Mouse (Mus musculus): ENCODE measurements around the gene Nedd4. TPM values are rescaled to one million over a fixed set of nuclear protein-coding genes. Genes with fewer than 3 reads are reported as not detected.

The Nedd4 gene
- polyA plus RNA-seq, 1 experiment from 2014 or later: 195 TPM

- no peak overlapping the region for H3K4me2 ChIP-seq (replicated peaks; ENCODE audit: low read depth)
- ATAC-seq (ENCODE audit: low FRiP score, low TSS enrichment) (no peak), DNase-seq (ENCODE audit: low spot score) (no peak)
- WGBS: 62% methylated on average over 10 of the region's 10 CpGs
- no peaks in the 10 kb centered on the region for H3K36me3 ChIP-seq (ENCODE audit: control insufficient read depth, insufficient read depth, low read length)
- TF ChIP-seq EP300 (optimal IDR thresholded peaks at IDR 0.05): no peak
- TF ChIP-seq CTCF (IDR thresholded peaks at IDR 0.05; ENCODE audit: low read depth): no peak
- no peak overlapping the region for H3K27ac ChIP-seq (replicated peaks)
- H3K4me1 ChIP-seq (replicated peaks; ENCODE audit: control insufficient read depth, insufficient read depth): no peaks in the 10 kb centered on the region
- no peak overlapping the region for H3K9ac ChIP-seq (ENCODE audit: low read length)
- H3K27me3 ChIP-seq (ENCODE audit: control insufficient read depth, insufficient read depth, low read length): no peaks in the 10 kb centered on the region
- H3K9me3 ChIP-seq (ENCODE audit: control insufficient read depth, low read length): no peaks in the 10 kb centered on the region
- H3K4me3 ChIP-seq (ENCODE audit: low read depth, low read length): no peak overlapping the region
These were observed 129.1 kb downstream of the Nedd4 start for GRCm38 (mm10) chr9:72791213-72791582.

- TF ChIP-seq CTCF (IDR thresholded peaks at IDR 0.05; ENCODE audit: low read depth) (no peak), EP300 (optimal IDR thresholded peaks at IDR 0.05) (no peak)
- Histone ChIP-seq H3K4me2 (replicated peaks; ENCODE audit: low read depth) (no peak overlapping the region), H3K9ac (ENCODE audit: low read length) (no peak overlapping the region), H3K4me1 (replicated peaks; ENCODE audit: control insufficient read depth, insufficient read depth) (no peaks in the 10 kb centered on the region), H3K9me3 (ENCODE audit: control insufficient read depth, low read length) (no peaks in the 10 kb centered on the region), H3K27me3 (ENCODE audit: control insufficient read depth, insufficient read depth, low read length) (no peaks in the 10 kb centered on the region), H3K4me3 (ENCODE audit: low read depth, low read length) (no peak overlapping the region), H3K36me3 (ENCODE audit: control insufficient read depth, insufficient read depth, low read length) (no peaks in the 10 kb centered on the region), H3K27ac (replicated peaks) (no peak overlapping the region)
- ATAC-seq (ENCODE audit: low FRiP score, low TSS enrichment) (no peak), DNase-seq (ENCODE audit: low spot score) (no peak)
- WGBS: 31% methylated on average over 6 of the region's 6 CpGs
These were observed 129.5 kb downstream of the Nedd4 start for GRCm38 (mm10) chr9:72791681-72792080.

- no peak for DNase-seq (ENCODE audit: low spot score)
- Histone ChIP-seq H3K27me3 (ENCODE audit: control insufficient read depth, insufficient read depth, low read length) (no peaks in the 10 kb centered on the region), H3K9me3 (ENCODE audit: control insufficient read depth, low read length) (no peaks in the 10 kb centered on the region), H3K4me3 (ENCODE audit: low read depth, low read length) (no peak overlapping the region), H3K27ac (replicated peaks) (no peak overlapping the region), H3K4me1 (replicated peaks; ENCODE audit: control insufficient read depth, insufficient read depth) (no peaks in the 10 kb centered on the region), H3K4me2 (replicated peaks; ENCODE audit: low read depth) (no peak overlapping the region), H3K9ac (ENCODE audit: low read length) (no peak overlapping the region), H3K36me3 (ENCODE audit: control insufficient read depth, insufficient read depth, low read length) (no peaks in the 10 kb centered on the region)
- WGBS: 74% methylated on average over 3 of the region's 3 CpGs
- ATAC-seq (ENCODE audit: low FRiP score, low TSS enrichment): no peak
- TF ChIP-seq EP300 (optimal IDR thresholded peaks at IDR 0.05) (no peak), CTCF (IDR thresholded peaks at IDR 0.05; ENCODE audit: low read depth) (no peak)
These were observed 133.1 kb downstream of the Nedd4 start for GRCm38 (mm10) chr9:72795243-72795642.

- Histone ChIP-seq H3K36me3 (ENCODE audit: control insufficient read depth, insufficient read depth, low read length) (no peaks in the 10 kb centered on the region), H3K4me2 (replicated peaks; ENCODE audit: low read depth) (peak overlapping the region; percentile 23; the same call in 1 of the 2 replicates), H3K9ac (ENCODE audit: low read length) (no peak overlapping the region), H3K4me3 (ENCODE audit: low read depth, low read length) (no peak overlapping the region), H3K27me3 (ENCODE audit: control insufficient read depth, insufficient read depth, low read length) (no peaks in the 10 kb centered on the region), H3K4me1 (replicated peaks; ENCODE audit: control insufficient read depth, insufficient read depth) (no peaks in the 10 kb centered on the region), H3K9me3 (ENCODE audit: control insufficient read depth, low read length) (no peaks in the 10 kb centered on the region), H3K27ac (replicated peaks) (no peak overlapping the region)
- 38% methylated on average over 9 of the region's 9 CpGs for WGBS
- no peak for TF ChIP-seq EP300 (optimal IDR thresholded peaks at IDR 0.05)
- no peak for TF ChIP-seq CTCF (IDR thresholded peaks at IDR 0.05; ENCODE audit: low read depth)
- peak; percentile 42; the same call in 1 of the 2 replicates for ATAC-seq (ENCODE audit: low FRiP score, low TSS enrichment)
- DNase-seq (ENCODE audit: low spot score): no peak
These were observed 135.0 kb downstream of the Nedd4 start for GRCm38 (mm10) chr9:72797136-72797621.

Other genes with a start within 250 kb of the Nedd4 start
- 4.0 and 5.0 TPM in 2 replicates for gene Mns1, start 224.3 kb upstream of the Nedd4 start, polyA plus RNA-seq (2015; fragmentation: Nextera tagmentation; extraction: Ambion mirVana)
- gene Tex9, start 170.1 kb upstream of the Nedd4 start, polyA plus RNA-seq (2015; fragmentation: Nextera tagmentation; extraction: Ambion mirVana): 9.6 and 10.8 TPM in 2 replicates
- 4.5 and 4.9 TPM in 2 replicates for gene Rfx7, start 130.1 kb upstream of the Nedd4 start, polyA plus RNA-seq (2015; fragmentation: Nextera tagmentation; extraction: Ambion mirVana)
- 0.06 TPM in 2 replicates for gene Prtg, start 144.5 kb downstream of the Nedd4 start, polyA plus RNA-seq (2015; fragmentation: Nextera tagmentation; extraction: Ambion mirVana)